Mouse (Mus musculus): ENCODE data around the gene Rbm41.

Gene Rbm41

DNA sequence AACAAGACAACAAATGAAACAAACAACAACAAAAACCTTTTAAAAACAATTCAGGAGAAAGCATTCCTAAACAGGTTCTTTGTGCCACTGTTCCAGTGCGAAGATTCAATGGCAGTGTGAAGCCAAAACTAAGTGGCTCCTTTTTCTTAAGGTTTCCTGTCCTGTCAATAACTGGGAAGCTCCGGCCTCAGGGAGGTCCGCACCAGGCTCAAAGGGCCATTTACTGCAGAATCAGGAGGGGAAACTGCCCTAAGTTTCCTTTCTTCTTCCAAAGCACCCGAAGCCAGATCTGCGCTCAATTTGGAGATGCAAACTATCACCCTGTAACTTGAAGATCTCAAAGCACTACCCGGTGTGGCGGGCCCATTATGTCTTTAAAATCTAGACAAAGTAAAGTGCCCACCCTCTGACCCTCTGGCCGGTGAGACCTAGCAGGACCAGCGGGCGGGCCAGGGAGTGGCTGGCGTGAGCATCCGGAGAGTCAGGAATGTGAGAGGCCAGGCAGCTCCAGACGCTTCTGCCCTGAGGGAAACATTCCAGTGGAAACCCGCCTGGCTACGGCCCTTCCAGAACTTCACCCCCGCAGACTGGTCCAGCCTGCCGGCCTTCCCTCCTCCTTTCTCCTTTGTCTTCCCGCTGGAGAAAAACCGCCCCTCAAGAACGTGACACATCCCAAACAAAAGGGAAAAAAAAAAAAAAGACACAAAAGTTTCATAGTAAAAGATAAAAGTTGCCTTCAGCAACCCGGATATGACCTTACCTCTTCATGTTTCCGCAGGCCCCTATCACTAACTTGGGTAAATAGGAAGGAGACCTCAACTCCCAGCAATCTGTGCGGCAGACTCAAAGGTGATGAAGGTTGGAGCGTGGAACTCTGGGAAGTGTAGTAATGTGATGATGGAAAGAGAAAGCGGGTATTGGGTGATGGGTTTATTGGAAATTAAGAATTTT lies at the start of gene Rbm41:
Rbm41 (minus strand) TSS at position 856 of the 951 bp plus-strand sequence.
- DNase-seq: peak; percentile 76

DNA sequence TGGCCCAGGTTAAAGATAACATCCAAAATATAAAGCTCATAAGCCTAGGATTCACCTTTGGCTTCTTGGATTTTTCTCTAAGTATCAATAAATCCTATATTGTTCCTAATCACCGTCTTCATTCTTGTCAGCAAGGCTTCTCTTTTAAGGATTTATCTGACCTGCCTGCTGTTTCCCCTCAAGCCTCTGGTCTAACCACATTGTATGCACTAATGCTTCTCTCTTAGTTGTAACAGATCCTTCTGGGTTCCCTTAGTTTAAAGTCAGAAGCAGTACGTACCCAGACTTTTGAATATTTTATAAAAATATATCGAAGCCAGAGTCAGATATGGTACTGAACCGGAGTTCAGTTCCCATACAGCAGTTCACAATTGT lies 283 bp upstream of the Rbm41 start:
- DNase-seq: no peak

DNA sequence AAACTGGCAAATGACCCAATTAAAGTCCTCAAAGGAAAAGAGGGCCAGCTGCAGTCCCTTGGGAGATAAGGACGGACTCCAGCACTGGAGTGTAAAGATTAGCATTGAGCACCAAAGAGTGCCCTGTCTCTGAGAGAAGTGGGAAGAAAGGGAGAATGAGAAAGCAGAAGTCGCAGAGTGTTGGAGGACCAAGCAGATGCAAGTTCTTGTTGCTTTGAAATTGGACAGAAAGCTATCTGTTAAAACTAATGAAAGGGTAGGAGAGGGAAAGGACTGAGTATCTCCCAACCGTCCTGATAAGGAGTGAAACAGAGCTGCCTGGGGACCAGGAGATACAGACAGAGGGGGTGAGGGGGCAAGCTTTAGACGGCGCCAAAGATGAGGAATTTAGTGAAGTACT lies 16.3 kb downstream of the Rbm41 start:
- DNase-seq: no peak

DNA sequence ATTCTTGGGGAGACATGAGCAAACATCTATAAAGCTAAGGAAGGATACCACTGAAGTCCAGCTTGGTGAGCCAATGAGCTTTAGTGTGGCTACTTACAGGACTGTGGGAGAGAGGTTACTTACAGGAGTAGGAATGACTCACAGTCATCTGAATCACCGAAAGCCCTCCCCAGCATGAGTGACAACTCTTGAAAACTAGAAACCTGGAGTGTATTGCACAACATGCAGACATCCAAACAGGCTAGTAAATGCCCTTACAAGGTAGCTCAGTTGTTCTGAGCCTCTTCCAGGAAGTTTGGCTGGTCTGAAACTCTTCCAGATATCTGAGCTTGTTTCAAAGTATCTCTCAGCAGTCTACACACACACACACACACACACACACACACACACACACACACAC lies 64.9 kb downstream of the Rbm41 start:
- DNase-seq: no peak

DNA sequence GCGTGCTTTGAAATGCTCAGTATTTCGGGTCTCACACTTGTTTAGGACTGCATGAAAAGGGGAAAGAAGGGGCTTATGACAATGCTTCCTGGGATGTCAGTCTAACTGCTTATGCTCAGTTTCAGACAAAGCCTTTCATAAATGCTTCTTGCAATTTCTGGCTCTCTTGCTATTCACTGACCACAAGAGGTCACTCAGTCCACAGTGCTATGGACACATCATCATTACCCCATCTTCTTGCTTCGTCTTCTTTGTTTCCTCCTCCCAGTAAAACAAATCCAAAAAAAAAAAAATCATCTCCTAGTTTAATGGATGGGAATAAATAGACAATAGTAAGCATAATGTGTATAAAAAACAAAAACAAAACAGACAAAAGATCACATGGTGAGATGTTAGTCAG lies 65.9 kb downstream of the Rbm41 start:
- DNase-seq: no peak

DNA sequence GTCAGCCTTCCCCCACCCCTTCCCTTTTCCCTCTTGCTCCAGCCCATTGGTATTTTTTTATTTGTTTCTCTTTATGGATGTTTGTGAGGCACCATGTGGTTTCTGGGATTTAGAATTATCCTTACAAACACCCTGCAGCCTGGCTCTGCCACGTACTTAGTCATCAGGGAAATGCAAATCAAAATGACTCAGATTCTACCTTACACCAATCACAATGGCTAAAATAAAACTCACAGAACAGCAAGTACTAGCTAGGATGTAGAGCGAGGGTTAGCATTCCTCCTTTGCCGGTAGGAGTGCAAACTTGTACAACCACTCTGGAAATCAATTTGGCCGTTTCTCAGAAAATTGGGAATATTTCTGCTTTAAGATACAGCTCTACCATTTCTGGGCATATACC lies 77.8 kb downstream of the Rbm41 start:
- peak; percentile 4 for DNase-seq

DNA sequence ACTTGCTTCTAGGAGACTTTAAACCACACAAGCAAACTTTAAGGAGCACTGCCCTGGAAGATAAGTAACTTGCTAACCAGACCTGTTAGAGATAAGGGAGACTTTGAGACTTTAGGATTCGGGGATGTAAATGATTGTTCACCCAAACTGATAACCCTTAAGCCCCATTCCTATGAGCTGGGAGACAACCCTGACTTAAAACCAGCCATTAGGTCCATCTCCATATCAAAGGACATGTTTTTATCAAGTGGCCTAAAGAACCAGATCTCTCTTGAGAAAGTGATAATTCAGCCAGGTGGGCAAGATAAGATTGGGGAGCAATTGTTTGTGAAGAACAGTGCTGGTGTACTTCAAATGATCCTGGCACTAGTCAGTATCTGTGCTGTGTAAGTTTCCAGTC lies 107.0 kb downstream of the Rbm41 start:
- no peak for DNase-seq

DNA sequence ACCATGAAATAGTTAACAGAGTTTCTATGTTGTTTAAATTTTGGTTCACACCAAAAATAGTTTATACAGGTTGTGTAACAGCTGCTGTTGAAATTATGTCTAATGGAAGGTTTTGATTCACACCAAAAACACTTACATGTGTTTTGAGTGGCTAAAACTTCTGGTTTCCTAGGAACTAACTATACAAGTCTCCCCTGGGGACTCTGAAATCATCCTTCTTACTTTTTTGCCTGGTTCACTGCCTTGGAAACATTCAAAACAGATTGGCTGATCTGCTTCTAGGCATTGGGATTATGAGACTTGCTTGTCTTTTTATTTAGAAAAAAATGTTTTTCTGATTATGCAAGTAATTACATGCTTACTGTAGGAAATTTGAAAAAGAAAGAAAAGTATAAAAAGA lies 115.2 kb downstream of the Rbm41 start:
- no peak for DNase-seq

DNA sequence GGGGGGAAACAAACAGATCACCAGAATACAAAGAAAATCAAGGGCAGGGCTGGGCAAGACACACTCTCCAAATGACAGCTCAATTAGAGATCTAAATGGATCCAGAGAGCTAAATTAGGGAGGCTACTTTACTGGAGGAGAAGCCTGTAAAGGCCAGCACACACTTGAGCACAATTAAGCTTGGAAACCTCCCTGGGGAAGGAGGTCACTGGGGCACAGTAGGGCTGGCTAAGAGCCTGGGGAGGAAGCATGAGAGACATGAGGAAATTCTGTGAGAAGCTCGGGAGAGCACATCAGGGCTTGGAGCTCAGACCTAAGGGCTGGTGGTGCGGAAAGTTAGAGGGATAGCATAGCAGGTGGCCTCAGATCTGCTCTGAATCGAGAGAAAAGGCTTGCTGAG lies 120.5 kb downstream of the Rbm41 start:
- no peak for DNase-seq

DNA sequence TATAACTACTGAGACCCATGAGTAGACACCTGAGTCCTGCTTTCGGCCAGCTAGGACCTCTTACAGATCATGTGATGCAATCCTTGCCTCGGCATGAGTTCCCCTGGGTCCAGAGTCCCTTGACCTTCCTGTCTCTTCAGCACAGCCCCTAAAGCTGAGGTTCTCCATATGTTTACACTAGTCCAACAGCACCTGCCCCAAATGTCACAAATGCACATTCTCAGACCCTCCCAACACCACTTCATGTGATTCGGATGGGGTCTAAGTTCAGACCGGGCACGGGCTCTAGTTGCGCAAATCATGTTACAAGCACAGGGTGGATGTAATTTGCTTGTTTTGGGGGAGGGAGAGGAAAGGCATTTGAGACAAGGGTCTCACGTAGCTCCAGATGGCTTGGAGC lies 121.3 kb downstream of the Rbm41 start:
- no peak for DNase-seq

DNA sequence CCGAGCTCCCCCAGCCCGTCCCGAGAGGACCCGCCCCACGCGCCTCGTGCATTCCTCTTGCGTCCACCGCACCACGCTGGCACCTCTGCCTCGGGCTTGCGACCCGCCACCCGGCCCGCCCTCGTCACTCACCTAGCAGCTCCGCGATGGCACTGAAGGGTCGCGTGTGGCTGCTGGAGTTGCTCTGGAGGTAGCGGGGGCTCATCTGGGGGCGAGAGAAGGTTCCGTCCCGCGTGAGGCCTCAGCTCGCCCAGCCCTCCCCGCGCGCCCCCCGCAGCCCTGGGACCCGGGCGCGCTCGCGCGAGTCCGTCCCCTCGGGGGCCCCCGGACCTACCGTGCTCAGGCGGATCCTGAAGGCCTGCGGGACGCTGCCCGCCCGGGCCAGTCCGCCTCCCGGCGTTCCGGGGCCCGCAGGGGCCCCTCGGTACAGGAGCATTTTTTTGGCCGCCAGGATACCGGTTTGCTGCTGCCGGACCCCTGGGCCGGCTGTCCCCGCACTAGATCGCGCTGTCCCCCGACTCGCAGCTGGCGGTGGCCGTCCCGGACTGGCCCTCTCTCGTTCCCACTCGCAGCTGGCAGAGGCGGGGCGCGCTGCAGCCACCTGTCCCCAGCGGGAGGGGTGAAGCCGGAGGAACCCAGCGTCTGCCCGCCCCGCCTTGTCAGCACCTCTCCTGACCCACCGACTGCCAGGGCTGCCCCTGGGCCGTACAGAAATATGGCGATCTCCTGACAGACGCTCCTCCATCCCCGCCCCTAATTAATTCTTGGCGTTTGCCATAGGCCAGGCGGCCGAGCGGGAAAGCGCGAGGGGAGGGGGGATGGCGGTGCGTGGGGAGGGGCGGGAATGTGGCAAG lies 127.2 kb downstream of the Rbm41 start, which contains the start of gene Morc4:
Morc4 (minus strand) TSS at position 740 of the 854 bp plus-strand sequence.
- peak; percentile 33 for DNase-seq

DNA sequence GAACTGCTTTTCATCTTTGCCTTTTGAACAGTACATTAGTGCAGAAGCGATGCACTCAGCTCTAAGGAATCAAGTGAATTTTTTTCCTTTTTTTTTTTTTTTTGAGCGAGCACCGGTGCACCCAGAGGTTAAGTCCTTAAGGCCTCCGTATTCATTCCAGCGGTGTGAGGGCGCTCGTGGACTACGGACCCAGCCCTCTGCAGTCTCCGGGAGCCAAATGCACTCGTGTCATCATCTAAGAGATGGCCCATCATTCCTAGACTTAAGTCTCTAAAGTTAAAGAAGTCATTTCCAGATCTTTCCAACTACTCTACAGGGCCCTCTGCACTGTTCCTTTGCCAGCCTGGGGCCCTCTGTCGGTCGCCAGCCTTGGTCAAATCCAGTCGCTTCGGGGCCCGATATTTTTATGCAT lies 128.1 kb downstream of the Rbm41 start:
- DNase-seq: no peak

DNA sequence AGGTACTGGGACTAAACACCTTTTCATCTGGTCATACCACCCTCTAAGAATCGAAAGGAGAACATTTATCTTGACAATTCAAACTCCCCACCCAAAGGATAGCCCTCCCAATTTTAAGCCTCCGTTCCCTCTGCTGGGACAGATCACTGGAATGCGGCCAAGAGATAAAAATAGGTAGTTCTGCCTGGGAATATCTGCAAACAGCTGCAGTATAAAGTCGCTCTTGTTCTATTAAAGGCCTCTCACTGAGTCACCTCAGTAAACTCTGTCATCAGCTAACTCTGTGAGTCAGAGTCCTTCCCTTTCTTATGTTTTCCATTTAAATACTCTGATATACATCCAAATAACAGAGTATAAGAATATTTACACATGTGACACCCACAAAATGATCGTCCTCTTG lies 139.0 kb downstream of the Rbm41 start:
- DNase-seq: peak; percentile 3

DNA sequence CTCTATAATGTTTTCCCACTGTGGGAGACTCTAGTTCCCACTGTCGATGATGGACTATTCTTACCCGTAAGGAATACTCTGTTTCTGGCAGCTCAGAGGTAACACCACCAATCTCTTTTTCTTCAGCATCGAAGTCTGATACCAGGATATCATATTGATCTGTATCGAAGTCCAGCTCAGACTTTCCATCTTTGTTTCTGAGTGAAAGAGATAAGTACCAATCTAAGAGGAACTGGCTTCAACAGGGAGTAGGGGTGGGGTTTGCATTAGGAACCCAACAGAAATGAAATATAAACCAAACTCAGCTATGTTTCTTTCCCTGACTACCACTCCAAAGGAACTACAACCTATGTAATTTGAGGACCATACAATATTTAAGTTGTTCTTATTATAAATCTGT lies 143.6 kb downstream of the Rbm41 start:
- DNase-seq: no peak

DNA sequence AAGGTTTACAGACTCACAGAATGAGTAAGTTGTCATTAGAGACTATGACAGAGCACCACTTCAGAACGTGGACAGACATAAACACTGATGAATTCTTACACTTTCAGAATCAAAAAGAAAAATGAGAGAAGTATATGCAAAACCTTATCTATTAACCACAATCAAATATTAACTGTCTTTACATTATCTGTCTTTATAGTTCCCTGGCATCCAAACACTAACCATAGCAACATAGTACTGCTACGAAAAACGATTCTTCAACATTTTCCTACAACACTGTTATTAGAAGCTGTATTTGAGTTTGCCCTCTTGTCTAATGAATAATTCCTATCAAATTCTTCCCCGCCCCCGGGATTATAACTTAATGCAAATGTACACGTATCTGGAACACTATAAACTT lies 157.3 kb downstream of the Rbm41 start:
- DNase-seq: no peak
